Mouse (Mus musculus) gastrocnemius, postnatal 36 days (tissue): Measurements from ENCODE around the gene Cflar. TPM values are rescaled to one million over a fixed set of nuclear protein-coding genes. Genes with fewer than 3 reads are reported as not detected.
"Not testable (repeated sequence)": the region's sequence is repeated elsewhere in the genome, so short reads cannot be mapped to it uniquely, and the experiment has no call there.

Experiments
- DNase-seq, 2 experiments: peaks; one replicate each; pipeline ENCODE4 v3.0.0; 2022
- intact Hi-C: fragments of 180-260 bp; cut with DNase I; formaldehyde crosslinking; loops from one replicate; pipeline ENCODE4 v1.15.1; 2025
- long read RNA-seq, 2 experiments: library from polyadenylated mRNA; stranded (forward); transcript quantifications; one replicate each; pipeline ENCODE4 v2.0.0; 2021
- total RNA-seq, 2 experiments: library from RNA; stranded (reverse); gene quantifications; 2 replicates each; pipeline ENCODE4 v1.2.3; 2021

The Cflar gene
- 10 to 100 TPM; 34.9 to 42.3 TPM for total RNA-seq
- long read RNA-seq, experiment 1, transcript Cflar-213 (1 exons, 3,677 nt): major isoform, 12 of 35 reads
- long read RNA-seq, experiment 1, partial matches to known transcripts: 0 of 35 reads
- long read RNA-seq, experiment 1, other reads (novel, unspliced or antisense): 19 of 35 reads
- long read RNA-seq, experiment 2, transcript Cflar-208 (2 exons, 378 nt): major isoform, 6 of 60 reads
- long read RNA-seq, experiment 2, partial matches to known transcripts: 1 of 60 reads
- long read RNA-seq, experiment 2, other reads (novel, unspliced or antisense): 51 of 60 reads

DNA sequence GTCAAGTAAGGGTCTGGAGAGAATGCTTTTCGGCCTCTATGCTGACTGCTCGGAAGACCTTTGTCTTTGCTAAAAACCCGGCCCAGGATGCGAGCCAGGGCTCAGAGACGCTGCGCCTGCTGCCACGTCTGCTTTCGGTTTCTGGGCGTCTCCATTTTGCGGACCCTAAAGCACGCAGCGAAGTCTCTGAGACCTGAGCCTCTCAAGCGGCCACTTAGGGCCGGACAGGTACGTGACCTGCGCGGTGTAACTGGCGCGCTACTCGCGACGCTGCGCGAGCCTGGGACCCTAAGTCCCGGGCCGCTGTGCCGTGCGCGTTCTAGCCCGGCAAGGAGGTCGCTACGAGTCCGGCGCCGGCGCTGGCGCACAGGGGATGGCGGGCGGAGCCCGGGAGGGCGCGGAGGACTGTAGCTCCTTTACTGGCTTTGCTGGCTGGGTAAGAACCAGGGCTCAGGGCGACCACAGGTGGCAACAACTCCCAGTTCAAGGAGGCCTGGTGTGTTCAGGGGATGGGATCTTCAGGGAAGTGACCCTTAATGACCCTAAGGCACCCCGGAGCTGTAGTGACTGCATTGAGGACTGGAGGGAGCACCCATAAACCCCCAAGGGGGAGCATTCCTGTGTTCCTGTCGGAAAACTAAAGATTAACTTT, at the start of gene Cflar:
Gene Cflar (plus strand): TSS at position 144 of the 652 bp plus-strand sequence.
- DNase-seq: peak; percentile 75 to 79
- intact Hi-C loops: no loop called here

DNA sequence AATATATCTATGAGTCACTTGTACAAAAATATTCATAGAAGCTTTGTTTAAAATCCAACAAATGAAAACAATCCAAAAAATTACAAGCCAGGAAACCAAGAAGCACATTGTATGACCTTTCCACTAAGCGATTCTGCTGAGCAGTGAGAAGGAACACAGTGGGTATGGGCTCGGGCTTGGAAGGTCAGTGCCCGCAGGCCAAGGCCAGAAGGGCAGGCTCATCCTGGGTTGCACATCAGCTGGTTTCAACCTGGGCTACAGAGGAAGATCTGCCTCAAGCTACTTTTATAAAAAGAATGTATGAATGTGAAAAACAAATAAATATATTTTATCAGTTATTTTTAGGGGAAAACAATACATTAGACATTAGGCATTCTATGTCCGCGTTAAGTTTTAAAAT, 48.6 kb upstream of the Cflar start:
- intact Hi-C loops, DNase-seq: not testable (repeated sequence)

DNA sequence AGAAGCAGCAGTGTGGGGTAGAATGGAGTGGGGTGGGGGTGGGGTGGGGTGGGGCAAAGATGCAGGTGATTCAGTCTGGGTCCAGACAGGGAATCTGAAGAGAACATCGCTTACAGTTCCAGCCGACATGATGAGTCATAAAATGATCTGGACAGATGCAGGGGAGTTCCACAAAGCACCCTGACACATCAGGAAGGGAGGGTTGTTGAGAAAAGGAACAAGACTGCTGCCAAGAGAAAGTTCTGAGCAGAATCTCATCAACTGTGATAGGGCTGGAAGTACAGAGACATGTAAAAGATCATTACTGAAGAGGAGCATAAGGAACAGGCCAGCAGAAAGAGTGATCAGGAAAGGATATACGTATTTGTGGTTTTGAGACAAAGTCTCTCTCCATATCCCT, 47.9 kb upstream of the Cflar start:
- DNase-seq, intact Hi-C loops: not testable (repeated sequence)

DNA sequence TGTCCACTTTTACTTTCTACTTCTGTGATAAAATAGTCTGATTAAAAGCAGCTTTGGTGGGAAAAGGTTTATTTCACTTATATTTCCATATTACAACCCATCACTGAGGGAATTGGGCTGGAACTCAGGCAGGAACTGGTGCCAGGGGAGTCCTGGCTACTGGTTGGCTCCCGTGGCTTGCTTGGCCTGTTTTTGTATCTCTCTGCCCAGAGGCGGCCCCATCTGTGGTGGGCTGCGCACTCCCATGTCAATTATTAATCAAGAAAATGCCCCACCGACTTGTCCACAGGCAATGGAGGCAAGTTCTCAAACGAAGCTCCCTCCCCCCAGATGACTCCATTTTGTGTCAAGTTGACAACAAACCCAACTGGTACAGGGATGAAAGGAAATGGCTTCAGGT, 43.1 kb upstream of the Cflar start:
- no peak for DNase-seq
- intact Hi-C loops: no loop called here

DNA sequence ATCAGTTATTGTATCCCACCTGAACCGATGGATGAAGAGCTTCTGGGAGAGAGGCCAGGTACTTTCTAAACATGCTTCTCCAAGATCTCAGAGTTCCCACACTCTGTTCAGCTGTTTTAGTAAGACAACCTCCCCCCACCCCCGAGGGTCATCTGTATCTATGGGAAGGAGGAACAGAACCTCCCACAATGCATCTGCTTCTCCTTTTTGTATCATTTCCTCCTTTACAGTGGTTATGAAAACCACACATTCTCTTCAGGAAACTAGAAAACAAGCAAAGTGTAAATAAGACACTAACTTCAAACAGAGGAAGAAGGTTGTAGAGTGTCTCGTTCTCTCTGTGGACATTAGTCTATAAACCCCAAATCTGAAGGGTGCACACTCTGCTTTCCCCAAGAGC, 41.7 kb upstream of the Cflar start:
- intact Hi-C loops, DNase-seq: not testable (repeated sequence)

DNA sequence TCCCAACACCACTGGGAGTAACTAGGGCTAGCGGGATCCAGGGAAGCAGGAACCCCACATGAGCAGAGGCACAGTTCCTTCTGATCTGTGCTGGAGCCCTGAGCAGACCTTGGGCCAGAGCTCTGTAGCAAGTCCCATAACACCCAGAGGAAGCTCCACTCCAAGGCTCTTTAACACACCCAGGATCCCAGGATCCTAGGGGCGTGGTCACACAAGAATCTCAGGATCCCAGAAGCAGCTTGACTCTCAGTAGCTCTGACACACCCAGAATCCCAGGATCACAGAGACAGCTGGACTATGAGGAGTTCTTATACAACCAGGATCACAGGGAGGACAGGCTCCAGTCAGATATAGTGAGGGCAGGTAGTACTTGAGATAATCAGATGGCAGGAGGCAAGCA, 39.2 kb upstream of the Cflar start:
- intact Hi-C loops: no loop called here
- DNase-seq: no peak

DNA sequence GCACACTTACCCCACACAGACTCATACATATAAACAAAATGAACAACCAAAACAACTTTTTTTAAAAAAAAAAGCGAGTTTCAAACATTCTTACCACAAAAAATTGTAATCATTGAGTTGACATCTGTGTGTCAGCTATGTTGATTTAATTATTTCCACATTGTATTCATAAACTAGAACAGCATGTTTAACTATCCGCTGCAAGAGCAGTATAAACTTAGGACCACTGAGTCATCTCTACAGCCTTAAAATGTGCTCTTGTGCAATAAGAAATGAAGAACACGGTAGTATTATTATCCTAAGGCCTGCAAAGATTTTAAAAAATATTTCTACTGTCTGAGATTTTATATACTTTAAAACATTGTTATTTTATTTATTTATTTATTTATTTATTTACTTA, 36.3 kb upstream of the Cflar start:
- DNase-seq: no peak
- intact Hi-C loops: loop anchor here (5.0 kb wide), 1 partner anchor 113 kb away; no protein-coding TSS in a partner anchor

DNA sequence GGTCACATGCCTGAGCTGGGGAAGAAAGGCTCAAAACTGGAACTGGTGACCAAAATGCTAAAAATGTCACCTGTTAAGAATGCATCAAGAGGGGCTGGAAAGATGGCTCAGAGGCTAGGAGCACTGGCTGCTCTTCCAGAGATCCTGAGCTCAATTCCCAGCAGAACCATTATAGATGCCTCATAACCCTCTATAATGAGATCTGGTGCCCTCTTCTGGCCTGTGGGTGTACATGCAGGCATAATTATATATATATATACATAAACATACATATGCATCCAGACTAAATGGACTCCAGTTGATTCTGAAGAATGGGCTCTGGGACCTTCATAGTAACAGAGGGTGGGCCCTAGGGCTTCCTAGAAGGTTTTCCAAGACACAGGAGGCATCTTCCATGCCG, 33.7 kb upstream of the Cflar start:
- DNase-seq: peak in 1 of 2 experiments; percentile 10
- intact Hi-C loops: loop anchor here (5.0 kb wide), 1 partner anchor 115 kb away; no protein-coding TSS in a partner anchor

DNA sequence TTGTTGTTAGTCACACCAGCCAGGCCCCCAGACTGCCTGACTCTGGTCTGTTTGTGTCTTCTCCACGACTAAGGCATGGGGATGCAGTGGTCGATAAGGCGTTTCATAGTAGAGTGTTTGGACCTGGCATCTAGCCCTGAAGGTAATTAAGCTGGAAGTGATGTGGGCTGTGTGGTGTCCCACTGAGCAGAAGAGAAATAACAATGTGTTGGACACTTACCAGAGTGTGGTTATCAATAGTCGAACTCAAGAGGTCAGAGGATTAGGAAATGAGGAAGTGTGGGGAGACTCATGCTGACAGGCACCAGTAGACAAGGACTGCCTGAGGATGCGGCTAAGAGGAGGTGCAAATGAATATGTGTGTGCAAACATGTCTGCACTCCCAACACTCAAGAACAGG, 32.9 kb upstream of the Cflar start:
- DNase-seq: not testable (repeated sequence)
- intact Hi-C loops: loop anchor here (5.0 kb wide), 1 partner anchor 116 kb away; no protein-coding TSS in a partner anchor

DNA sequence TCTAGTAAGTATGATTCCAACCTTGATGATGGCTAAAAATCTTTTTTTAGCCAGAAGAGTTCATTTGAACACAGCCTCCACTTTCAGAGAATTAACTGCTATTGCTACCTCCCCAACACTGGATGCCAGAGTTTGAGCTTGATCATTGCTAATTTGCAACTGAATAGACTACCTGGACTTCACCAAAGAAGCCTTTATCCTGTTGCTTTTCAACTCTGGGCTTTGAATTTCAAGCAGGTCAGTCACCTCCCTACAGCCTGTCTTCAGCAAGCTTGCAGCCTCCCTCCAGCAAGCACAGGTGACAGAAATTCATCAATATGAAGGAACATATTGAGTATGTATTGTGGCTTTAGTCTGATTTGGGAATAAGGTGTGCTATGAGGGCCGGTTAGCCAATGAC, 21.9 kb upstream of the Cflar start:
- intact Hi-C loops: no loop called here
- DNase-seq: no peak

DNA sequence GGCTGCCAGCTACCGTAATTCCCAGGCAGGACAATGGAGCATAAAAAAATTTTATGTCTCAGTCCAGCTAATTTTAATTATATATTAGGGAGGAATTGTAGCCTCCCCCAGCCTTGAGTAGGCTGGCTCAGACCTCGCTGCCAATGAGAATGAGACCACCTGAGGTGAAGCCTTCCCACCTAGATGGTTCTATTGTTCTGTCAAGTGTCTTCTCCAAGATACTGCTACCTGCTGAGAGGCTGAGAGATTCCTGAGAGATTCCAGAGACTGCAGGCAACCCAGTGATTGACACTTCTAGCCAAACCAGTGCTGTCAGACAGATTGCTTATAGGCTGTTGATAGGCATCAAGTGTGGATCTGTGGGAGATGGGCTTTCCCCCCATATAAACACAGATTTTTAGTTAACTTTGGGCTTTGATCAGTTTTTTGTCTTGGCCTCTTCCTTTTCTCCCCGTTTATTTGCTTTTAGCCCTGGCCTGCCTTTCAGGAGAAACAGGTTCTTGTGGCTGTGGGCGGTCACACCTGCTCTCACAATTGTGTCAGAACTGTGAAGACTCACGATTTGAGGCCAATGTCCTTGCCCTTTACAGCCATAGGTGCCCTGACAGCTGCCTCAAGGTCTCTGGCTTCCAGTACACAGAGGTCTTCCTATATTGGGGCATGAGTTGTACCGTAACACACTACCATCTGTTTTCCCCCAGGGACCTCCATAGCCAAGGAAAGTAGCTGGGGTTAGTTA, 21.1 kb upstream of the Cflar start:
- intact Hi-C loops: no loop called here

DNA sequence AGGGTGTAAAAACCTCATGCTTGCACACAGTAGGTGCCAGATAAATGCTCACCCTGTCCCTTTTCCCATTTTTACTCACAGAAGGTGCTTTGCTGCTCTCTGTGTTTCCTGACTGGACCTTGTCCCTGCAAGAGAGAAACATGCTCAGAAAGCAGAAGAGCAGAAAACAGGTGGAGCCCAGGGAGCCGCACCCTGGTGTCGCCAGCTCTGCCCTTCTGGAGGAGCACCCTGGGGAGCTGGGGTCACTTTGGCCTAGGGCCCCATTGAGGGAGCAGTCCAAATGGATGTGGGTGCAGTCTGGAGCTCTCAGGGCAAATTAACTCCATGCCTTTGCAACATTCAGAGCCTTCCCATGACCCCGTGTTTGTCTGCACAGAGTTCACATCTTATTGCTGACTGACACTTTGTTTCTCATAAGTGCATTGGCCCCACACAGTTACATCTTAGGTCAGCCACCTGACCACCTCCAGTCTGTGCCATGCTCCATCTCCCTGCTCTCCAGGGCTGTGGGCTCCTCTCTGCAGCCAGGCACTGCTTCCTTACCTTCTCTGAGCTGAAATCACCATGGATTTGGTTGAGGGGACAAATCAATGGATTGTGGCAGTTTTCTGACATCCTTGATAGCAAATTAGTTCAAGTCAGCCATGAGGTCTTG, 20.3 kb upstream of the Cflar start:
- intact Hi-C loops, DNase-seq: not testable (repeated sequence)

More for the DNA sequence above, 21.1 kb upstream of the Cflar start:
- no peak for DNase-seq

DNA sequence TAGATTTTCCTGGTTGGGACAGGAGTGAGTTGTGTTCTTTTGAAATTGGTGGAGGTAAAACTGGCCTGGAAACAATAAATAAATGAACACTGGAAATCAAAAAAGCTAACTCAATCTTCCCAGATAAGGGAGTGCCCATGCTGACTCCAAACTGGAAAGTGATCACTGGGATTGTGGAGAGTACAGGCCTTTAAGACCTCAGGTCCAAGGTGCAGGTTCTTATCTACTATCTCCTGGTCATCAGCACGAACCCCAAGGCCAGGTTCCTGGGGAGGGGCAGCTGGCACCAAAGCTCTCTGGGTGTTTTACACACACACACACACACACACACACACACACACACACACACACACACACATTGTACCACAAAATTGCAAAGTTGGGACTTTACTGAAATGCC, 19.6 kb upstream of the Cflar start:
- DNase-seq, intact Hi-C loops: not testable (repeated sequence)

DNA sequence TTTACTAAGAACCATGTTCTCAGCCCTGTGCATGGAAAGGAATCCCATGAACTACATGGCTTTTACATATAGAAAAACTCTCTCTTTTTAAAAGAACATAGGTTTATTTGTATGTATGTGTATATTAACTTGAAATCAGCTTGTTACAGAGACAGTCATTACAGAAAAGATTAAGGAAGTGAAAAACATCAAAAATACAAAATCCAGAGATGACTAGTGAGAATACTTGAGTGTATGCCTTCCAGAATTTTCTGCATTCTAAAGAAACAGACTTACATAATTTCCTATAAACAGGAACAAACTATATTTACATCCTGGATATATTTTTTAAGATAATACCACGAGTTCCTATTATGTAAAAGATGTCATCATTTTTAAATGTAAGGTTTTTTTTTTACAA, 17.6 kb upstream of the Cflar start:
- intact Hi-C loops: no loop called here
- no peak for DNase-seq

DNA sequence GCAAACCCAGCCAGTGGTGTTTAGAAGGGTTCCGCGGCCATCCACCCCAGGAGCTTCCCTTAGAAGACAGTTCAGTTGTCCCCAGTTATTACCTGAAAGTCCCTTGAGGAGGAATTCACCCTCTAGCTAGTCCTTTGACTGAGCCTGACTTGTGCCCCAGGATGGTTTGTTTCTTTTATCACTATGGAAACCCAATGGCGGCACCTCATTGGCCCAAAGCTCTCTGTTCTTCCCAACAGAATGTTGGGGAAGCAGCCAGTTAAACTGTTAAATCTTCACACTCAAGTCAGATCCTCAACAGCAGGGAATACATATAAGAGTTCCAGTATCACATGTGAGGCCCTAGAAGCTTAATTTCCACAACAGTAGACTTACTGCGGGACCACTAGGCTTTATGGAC, 15.5 kb upstream of the Cflar start, which contains the start of gene Als2cr12:
Gene Als2cr12 (minus strand): TSS at position 180 of the 400 bp plus-strand sequence.
- DNase-seq: not testable (repeated sequence)
- intact Hi-C loops: loop anchor here (2.0 kb wide), 1 partner anchor 201 kb away; no protein-coding TSS in a partner anchor

DNA sequence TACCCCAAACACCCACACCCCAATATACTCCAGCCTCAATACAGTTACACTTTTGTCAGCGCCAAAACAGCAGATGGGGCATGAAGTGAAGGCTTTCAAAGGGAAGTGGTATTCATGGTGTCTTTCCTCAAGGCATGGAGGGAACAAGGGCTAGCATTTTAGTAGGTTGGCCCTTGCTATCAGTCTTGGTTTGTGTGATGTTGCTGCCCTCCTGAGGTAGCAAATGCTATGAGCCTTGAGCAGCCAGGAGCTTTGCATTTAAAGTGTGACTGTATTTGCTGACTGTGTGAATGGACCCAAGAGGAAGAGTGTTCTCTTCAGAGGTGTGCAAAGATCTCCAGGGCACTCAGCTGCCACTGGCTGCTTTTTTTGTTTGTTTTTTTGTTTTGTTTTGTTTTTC, 13.7 kb upstream of the Cflar start:
- intact Hi-C loops: loop anchor here (2.0 kb wide), 1 partner anchor 199 kb away; no protein-coding TSS in a partner anchor
- not testable (repeated sequence) for DNase-seq

DNA sequence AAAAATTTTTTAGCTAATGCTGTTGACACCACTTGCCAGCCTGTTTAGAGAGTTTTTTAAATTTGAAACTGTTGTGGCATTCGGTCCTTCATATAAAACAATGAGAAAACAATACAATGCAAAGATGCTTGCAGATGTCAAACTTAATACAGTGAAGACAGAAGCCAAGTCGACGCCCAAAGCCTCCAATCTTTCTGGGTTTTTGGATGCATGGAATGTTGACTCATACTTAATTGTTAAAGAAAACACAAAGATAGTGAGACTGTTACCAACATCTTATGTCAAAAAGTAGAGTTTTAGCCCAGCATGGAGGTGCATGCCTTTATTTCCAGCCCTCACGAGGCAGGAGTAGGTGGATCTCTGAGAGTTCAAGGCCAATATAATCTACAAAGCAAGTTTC, 12.5 kb upstream of the Cflar start:
- intact Hi-C loops: no loop called here
- DNase-seq: no peak

DNA sequence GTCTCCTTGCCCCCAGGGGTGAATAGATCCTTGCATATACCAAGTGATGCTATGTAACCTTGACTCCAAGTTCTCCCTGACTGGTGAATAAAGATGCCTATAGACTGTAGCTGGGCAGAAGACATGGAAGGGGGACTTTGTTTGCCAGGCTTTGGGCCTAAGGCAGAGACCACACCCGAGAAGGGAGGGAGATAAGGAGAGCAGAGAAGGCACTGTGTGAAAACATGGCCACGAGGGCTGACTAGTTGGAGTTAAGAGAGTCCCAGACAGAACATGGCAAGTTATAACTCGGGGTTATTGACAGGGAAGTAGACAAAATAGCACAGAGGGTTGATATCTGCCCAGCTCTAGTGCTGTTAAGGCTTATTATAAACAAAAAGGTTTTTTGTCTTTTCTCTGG, 11.3 kb upstream of the Cflar start:
- intact Hi-C loops: loop anchor here (10.0 kb wide), 1 partner anchor 65 kb away; no protein-coding TSS in a partner anchor
- no peak for DNase-seq

DNA sequence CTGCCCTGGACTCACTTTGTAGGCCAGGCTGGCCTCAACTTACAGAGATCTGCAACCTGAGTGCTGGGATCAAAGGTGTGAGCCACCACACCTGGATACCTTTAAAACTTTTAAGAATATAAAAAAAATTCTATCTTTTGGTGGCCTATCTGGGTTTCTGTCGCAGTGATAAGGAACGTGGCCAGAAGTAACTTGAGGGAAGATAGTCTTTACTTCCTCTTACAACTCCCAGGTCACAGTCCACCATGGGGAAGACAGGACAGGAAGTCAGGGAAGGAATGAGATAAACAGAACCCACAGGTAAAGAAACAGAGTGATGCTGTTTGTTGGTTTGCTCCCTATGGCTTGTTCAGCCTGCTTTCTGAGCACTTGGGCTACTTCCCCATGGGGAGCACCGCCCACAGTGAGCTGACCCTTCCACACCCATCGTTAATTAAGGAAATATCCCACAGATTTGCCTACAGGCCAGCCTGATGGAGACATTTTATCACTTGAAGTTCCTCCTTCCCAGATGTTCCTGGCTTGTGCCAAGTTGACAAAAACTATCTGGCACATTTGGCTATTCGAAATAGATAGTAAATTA, 10.6 kb upstream of the Cflar start:
- intact Hi-C loops: loop anchor here (10.0 kb wide), 1 partner anchor 66 kb away; no protein-coding TSS in a partner anchor
- DNase-seq: not testable (repeated sequence)

DNA sequence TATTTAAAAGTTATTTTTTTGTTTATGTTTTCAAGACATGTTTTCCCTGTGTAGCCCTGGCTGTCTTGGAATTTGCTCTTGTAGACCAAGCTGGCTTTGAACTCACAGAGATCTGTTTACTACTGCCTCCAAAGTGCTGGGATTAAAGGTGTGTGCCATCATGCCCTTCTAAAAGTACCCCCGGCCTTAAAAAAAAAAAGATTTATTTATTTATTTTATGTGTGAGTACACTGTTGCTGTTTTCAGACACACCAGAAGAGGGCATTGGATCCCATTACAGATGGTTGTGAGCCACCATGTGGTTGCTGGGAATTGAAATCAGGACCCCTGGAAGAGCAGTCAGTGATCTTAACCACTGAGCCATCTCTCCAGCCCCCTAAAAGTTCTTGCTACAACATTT, 1.3 kb upstream of the Cflar start:
- DNase-seq, intact Hi-C loops: not testable (repeated sequence)
